Mouse (Mus musculus): ENCODE data around the gene Rtp1. TPM values are rescaled to one million over a fixed set of nuclear protein-coding genes. Genes with fewer than 3 reads are reported as not detected.

Rtp1 gene
- polyA plus RNA-seq, 1 experiment from 2014 or later = not detected

- Histone ChIP-seq H3K4me2 (replicated peaks; ENCODE audit: low read depth, low read length) (no peak overlapping the region), H3K9me3 (ENCODE audit: control insufficient read depth, low read depth, low read length) (no peaks in the 10 kb centered on the region), H3K36me3 (ENCODE audit: control insufficient read depth, insufficient read depth, low read length) (no peaks in the 10 kb centered on the region), H3K4me3 (ENCODE audit: low read depth, low read length) (no peak overlapping the region), H3K27me3 (ENCODE audit: control insufficient read depth, insufficient read depth, low read length) (no peaks in the 10 kb centered on the region), H3K27ac (ENCODE audit: low read length) (no peak overlapping the region), H3K9ac (replicated peaks; ENCODE audit: low read depth, low read length) (no peak overlapping the region), H3K4me1 (ENCODE audit: control insufficient read depth, insufficient read depth, low read length) (no peaks in the 10 kb centered on the region)
- no peak for ATAC-seq (ENCODE audit: insufficient number of reproducible peaks, insufficient read depth, low FRiP score, low read depth)
- WGBS = 66% methylated on average over 4 of the region's 4 CpGs
These were observed 34.9 kb downstream of the Rtp1 start for GRCm38 (mm10) chr16:23463671-23464347.

GRCm38 (mm10) chr16:23471551-23471950 lies 42.6 kb downstream of the Rtp1 start:
- no peak overlapping the region for H3K27ac ChIP-seq (ENCODE audit: low read length)
- 89% methylated on average over 6 of the region's 6 CpGs for WGBS
- H3K4me1 ChIP-seq (ENCODE audit: control insufficient read depth, insufficient read depth, low read length) = no peaks in the 10 kb centered on the region
- H3K9me3 ChIP-seq (ENCODE audit: control insufficient read depth, low read depth, low read length) = no peaks in the 10 kb centered on the region
- no peak overlapping the region for H3K4me2 ChIP-seq (replicated peaks; ENCODE audit: low read depth, low read length)
- H3K27me3 ChIP-seq (ENCODE audit: control insufficient read depth, insufficient read depth, low read length) = no peaks in the 10 kb centered on the region
- no peak for ATAC-seq (ENCODE audit: insufficient number of reproducible peaks, insufficient read depth, low FRiP score, low read depth)
- H3K36me3 ChIP-seq (ENCODE audit: control insufficient read depth, insufficient read depth, low read length) = no peaks in the 10 kb centered on the region
- H3K4me3 ChIP-seq (ENCODE audit: low read depth, low read length) = no peak overlapping the region
- H3K9ac ChIP-seq (replicated peaks; ENCODE audit: low read depth, low read length) = no peak overlapping the region

GRCm38 (mm10) chr16:23472046-23472445 lies 43.1 kb downstream of the Rtp1 start:
- Histone ChIP-seq H3K27me3 (ENCODE audit: control insufficient read depth, insufficient read depth, low read length) (no peaks in the 10 kb centered on the region), H3K27ac (ENCODE audit: low read length) (no peak overlapping the region), H3K4me2 (replicated peaks; ENCODE audit: low read depth, low read length) (no peak overlapping the region), H3K9me3 (ENCODE audit: control insufficient read depth, low read depth, low read length) (no peaks in the 10 kb centered on the region), H3K4me3 (ENCODE audit: low read depth, low read length) (no peak overlapping the region), H3K36me3 (ENCODE audit: control insufficient read depth, insufficient read depth, low read length) (no peaks in the 10 kb centered on the region), H3K4me1 (ENCODE audit: control insufficient read depth, insufficient read depth, low read length) (no peaks in the 10 kb centered on the region), H3K9ac (replicated peaks; ENCODE audit: low read depth, low read length) (no peak overlapping the region)
- WGBS = 55% methylated on average over 3 of the region's 3 CpGs
- ATAC-seq (ENCODE audit: insufficient number of reproducible peaks, insufficient read depth, low FRiP score, low read depth) = no peak

GRCm38 (mm10) chr16:23475651-23476050 lies 46.7 kb downstream of the Rtp1 start:
- Histone ChIP-seq H3K4me2 (replicated peaks; ENCODE audit: low read depth, low read length) (no peak overlapping the region), H3K9me3 (ENCODE audit: control insufficient read depth, low read depth, low read length) (no peaks in the 10 kb centered on the region), H3K4me3 (ENCODE audit: low read depth, low read length) (no peak overlapping the region), H3K27me3 (ENCODE audit: control insufficient read depth, insufficient read depth, low read length) (no peaks in the 10 kb centered on the region), H3K4me1 (ENCODE audit: control insufficient read depth, insufficient read depth, low read length) (no peaks in the 10 kb centered on the region), H3K9ac (replicated peaks; ENCODE audit: low read depth, low read length) (no peak overlapping the region), H3K27ac (ENCODE audit: low read length) (no peak overlapping the region), H3K36me3 (ENCODE audit: control insufficient read depth, insufficient read depth, low read length) (no peaks in the 10 kb centered on the region)
- WGBS = 84% methylated on average over 4 of the region's 4 CpGs
- ATAC-seq (ENCODE audit: insufficient number of reproducible peaks, insufficient read depth, low FRiP score, low read depth) = no peak

- ATAC-seq (ENCODE audit: insufficient number of reproducible peaks, insufficient read depth, low FRiP score, low read depth) = no peak
- no peaks in the 10 kb centered on the region for H3K36me3 ChIP-seq (ENCODE audit: control insufficient read depth, insufficient read depth, low read length)
- no peak overlapping the region for H3K9ac ChIP-seq (replicated peaks; ENCODE audit: low read depth, low read length)
- H3K27me3 ChIP-seq (ENCODE audit: control insufficient read depth, insufficient read depth, low read length) = no peaks in the 10 kb centered on the region
- no peak overlapping the region for H3K27ac ChIP-seq (ENCODE audit: low read length)
- no peak overlapping the region for H3K4me3 ChIP-seq (ENCODE audit: low read depth, low read length)
- H3K9me3 ChIP-seq (ENCODE audit: control insufficient read depth, low read depth, low read length) = no peaks in the 10 kb centered on the region
- H3K4me2 ChIP-seq (replicated peaks; ENCODE audit: low read depth, low read length) = no peak overlapping the region
- no peaks in the 10 kb centered on the region for H3K4me1 ChIP-seq (ENCODE audit: control insufficient read depth, insufficient read depth, low read length)
These were observed 47.7 kb downstream of the Rtp1 start for GRCm38 (mm10) chr16:23476598-23476997.

- Histone ChIP-seq H3K4me2 (replicated peaks; ENCODE audit: low read depth, low read length) (no peak overlapping the region), H3K4me3 (ENCODE audit: low read depth, low read length) (no peak overlapping the region), H3K4me1 (ENCODE audit: control insufficient read depth, insufficient read depth, low read length) (no peaks in the 10 kb centered on the region), H3K27me3 (ENCODE audit: control insufficient read depth, insufficient read depth, low read length) (no peaks in the 10 kb centered on the region), H3K9ac (replicated peaks; ENCODE audit: low read depth, low read length) (no peak overlapping the region), H3K36me3 (ENCODE audit: control insufficient read depth, insufficient read depth, low read length) (no peaks in the 10 kb centered on the region), H3K9me3 (ENCODE audit: control insufficient read depth, low read depth, low read length) (no peaks in the 10 kb centered on the region), H3K27ac (ENCODE audit: low read length) (no peak overlapping the region)
- ATAC-seq (ENCODE audit: insufficient number of reproducible peaks, insufficient read depth, low FRiP score, low read depth) = no peak
- 76% methylated on average over 7 of the region's 7 CpGs for WGBS
These were observed 51.1 kb downstream of the Rtp1 start for GRCm38 (mm10) chr16:23479872-23480603.

GRCm38 (mm10) chr16:23482218-23482617 lies 53.3 kb downstream of the Rtp1 start:
- no peak overlapping the region for H3K4me2 ChIP-seq (replicated peaks; ENCODE audit: low read depth, low read length)
- no peak overlapping the region for H3K4me3 ChIP-seq (ENCODE audit: low read depth, low read length)
- 82% methylated on average over 3 of the region's 3 CpGs for WGBS
- no peak overlapping the region for H3K9ac ChIP-seq (replicated peaks; ENCODE audit: low read depth, low read length)
- H3K9me3 ChIP-seq (ENCODE audit: control insufficient read depth, low read depth, low read length) = no peaks in the 10 kb centered on the region
- no peak for ATAC-seq (ENCODE audit: insufficient number of reproducible peaks, insufficient read depth, low FRiP score, low read depth)
- no peak overlapping the region for H3K27ac ChIP-seq (ENCODE audit: low read length)
- no peaks in the 10 kb centered on the region for H3K4me1 ChIP-seq (ENCODE audit: control insufficient read depth, insufficient read depth, low read length)
- H3K27me3 ChIP-seq (ENCODE audit: control insufficient read depth, insufficient read depth, low read length) = no peaks in the 10 kb centered on the region
- H3K36me3 ChIP-seq (ENCODE audit: control insufficient read depth, insufficient read depth, low read length) = no peaks in the 10 kb centered on the region

- no peaks in the 10 kb centered on the region for H3K27me3 ChIP-seq (ENCODE audit: control insufficient read depth, insufficient read depth, low read length)
- WGBS = 95% methylated on average over 12 of the region's 12 CpGs
These were observed 53.9 kb downstream of the Rtp1 start for GRCm38 (mm10) chr16:23482846-23483245.

More at GRCm38 (mm10) chr16:23482846-23483245, 53.9 kb downstream of the Rtp1 start:
- ATAC-seq (ENCODE audit: insufficient number of reproducible peaks, insufficient read depth, low FRiP score, low read depth) = no peak
- Histone ChIP-seq H3K36me3 (ENCODE audit: control insufficient read depth, insufficient read depth, low read length) (no peaks in the 10 kb centered on the region), H3K4me3 (ENCODE audit: low read depth, low read length) (no peak overlapping the region), H3K4me2 (replicated peaks; ENCODE audit: low read depth, low read length) (no peak overlapping the region), H3K9ac (replicated peaks; ENCODE audit: low read depth, low read length) (no peak overlapping the region), H3K27ac (ENCODE audit: low read length) (no peak overlapping the region), H3K4me1 (ENCODE audit: control insufficient read depth, insufficient read depth, low read length) (no peaks in the 10 kb centered on the region), H3K9me3 (ENCODE audit: control insufficient read depth, low read depth, low read length) (no peaks in the 10 kb centered on the region)
